Mouse (Mus musculus) 416B (cell line): ENCODE measurements around the gene Plekhg5.

Experiments
- DNase-seq: peaks from one replicate; pipeline ENCODE4 v3.0.0; 2011; ENCODE audit warnings: low read depth

The Plekhg5 gene

DNA sequence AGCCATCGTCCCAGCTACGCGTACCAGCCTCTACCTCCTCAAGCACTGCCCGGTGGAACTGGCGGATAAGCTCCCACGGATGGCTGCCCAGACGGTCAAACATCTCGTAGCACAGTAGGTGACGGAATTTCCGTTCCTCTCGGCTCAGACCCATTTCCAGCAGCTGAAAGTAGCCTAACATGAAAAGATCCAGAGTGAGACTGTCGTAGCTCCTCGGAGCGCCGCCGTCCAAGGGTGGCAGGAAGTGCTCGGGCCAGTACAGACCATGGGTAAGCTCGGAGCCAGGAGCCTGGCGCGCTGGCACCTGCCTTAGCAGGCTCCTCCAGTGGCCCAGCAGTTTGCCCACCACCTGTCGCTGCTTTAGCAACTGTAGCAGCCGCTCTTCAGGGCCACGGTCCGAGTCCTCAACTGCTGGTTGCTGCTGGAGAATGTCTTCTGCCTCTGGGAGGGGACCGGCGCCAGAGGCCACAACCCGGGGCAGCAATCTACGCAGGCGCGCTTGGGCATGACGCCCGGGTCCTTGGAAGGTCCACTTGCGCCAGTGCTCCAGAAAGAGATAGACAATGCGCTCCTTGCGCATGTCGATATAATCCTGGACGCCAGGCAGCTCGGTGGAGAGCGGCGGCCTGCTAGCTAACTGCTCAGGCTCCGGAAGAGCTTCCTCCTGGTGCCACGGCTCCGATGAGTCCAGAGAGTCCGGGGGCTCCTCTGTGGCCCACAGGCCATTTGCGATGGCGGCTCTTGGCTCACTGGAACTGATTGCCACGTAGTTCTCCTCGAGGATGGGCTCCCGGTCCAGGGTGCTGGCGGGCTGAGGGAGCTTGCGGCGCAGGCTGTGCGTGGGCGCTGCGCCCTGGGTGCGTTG is 53.1 kb downstream of the Plekhg5 start:
- no peak for DNase-seq

DNA sequence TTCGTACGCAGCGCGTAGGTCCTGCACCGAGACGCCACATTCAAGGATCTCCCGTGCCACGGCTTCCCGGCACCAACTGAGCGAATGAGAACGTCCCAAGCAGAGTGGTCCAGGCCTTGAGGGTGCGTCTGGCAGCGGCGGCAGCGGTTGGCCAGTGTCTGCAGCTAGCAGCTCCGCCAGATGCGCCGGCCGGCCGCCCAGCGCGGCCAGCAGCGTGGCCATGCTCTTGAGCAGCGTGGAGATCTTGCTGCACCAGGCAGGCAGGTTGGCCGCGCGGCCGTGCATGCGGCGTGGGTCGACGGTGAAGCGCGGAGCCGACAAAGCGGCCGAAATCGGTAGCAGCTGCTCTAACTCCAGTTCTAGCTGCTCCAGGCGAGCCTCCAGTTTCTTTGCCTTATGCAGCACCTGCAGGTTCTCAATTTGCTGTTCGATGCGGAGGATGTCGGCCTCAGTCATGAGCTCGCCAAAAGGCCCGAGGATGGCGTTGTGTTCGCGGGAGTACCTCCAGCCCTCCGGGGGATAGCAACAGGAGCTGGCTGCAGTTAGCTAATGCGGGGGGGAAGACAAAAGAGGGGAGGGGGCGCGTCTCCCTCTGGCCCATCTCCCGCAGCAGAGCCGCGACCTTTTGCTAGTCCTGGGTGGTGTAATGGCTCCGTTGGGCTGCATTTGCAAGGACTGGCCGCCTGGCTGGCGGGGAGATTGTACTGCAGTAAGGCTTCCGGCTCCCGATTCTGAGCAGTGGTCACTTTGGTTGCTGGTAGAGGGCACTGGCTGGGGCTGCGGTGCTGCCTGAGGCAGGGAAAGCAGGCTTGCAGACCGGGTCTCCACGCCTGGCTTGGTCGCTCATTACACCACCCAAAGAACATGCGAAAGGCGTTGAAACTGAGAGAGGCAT is 54.0 kb downstream of the Plekhg5 start:
- DNase-seq = no peak

- no peak for DNase-seq
These were observed 55.6 kb downstream of the Plekhg5 start for GRCm38 (mm10) chr4:152127884-152128283.

DNA sequence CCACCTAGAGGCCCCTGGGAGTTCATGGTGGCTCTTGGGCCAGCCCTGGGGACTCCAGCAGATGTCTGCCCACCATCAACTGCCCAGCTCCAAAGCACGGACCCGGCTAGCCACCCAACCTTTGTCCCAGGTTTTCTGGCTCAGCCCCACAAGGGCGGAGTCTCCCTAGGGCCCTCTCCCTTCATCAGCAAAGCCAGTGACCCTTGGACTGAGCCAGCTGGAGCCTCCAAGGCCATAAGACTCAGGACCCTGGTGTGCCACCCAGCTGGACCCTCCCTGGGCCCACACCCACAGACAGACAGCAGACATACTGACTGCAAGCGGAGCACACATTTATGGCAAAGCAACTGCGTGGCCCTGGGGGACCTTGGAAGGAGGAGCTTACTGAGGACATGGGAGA is 56.5 kb downstream of the Plekhg5 start:
- DNase-seq = no peak

DNA sequence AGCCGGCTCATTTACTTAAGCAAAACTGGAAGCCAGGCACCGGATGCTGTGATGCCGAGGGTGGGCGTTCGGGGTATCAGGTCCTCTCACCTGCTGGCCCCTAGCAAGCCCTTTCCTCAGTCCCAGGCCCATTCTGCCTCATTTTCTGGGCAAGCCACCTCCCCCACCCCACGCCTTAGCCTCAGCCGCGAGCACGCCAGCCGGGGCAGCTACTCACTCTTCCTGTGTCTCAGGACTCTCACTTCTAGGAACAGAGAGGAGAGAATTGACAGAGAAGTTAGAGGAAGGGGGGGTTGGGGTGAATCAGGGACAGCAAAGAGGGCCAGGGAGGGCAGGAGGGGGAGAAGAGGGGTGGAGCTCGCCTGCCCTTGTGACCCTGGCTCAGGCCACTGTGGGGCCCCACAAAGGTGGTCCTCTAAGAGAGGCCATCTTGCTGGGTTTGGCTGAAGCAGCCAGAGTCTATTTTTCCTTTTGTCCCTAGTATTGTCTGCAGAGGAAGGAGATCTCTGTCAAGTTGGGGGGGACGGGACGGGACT is 57.2 kb downstream of the Plekhg5 start:
- no peak for DNase-seq

GRCm38 (mm10) chr4:152130771-152131653 is 58.7 kb downstream of the Plekhg5 start:
- no peak for DNase-seq

DNA sequence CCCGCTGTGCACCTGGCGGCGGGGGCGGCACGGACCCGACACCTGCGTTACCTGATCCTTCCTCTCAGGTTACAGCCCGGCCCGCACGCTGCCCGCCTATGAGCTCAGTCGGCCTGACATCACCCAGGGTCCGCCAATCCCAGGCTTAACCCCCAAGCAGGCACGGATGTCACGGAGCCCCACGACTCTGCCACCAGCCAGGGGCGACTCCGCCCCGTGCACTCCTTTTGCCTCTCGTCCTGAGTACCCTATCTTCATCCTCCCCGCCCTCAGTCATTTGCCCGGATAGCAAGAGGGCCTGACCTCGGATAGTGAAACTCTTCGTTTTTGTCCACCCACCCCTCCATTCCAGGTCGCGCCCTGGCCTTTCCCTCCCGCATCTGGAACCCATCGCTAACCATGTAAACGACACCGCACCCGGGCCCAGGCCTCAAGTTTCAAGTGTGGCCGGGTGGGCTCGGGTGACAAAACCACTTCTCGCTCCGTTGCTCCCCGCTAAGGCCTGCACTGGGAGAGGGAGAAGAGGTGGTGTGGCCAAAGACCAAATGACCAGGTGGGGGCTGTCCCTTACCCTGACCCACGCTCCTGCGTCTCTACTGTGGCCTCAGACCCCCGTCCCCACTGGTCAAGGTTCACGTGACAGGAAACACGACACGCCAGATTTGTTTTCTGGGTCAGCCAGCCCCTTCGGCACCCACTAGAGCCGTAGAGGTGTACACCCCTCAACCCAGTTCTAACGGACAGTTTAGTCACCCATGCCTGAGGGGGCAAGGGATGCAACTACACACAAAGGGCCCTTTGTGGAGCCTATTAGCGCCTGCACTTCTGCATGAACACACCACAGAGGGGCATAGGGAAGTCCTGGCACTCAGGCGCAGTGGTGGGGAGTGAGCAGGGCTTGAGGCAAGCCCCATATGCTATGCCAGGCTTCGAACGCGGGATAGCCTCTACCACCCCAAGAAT is 59.8 kb downstream of the Plekhg5 start:
- DNase-seq = no peak

GRCm38 (mm10) chr4:152132772-152133169 is 60.5 kb downstream of the Plekhg5 start:
- no peak for DNase-seq

- no peak for DNase-seq
These were observed 60.9 kb downstream of the Plekhg5 start for GRCm38 (mm10) chr4:152133213-152133612.

DNA sequence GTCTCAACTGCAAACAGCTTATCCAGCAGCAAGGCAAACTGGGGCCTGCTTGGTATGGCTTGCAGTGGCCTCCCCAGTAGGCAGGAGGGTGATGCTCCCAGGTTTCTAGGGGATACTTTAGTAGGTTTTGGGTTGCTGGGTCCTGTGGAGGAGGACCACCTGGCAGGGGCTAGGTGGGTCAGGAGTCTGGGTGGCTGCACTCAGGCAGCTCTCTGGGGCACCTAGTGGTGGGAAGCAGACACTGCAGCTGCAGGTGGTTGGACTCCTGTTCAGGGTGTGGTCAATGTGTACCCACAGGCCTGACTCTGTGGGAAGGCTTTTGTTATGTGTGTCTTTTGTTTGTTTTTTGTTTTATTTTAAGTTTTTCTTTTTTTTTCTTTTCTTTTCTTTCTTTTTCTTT is 62.2 kb downstream of the Plekhg5 start:
- DNase-seq = peak; percentile 51

GRCm38 (mm10) chr4:152135363-152135762 is 63.1 kb downstream of the Plekhg5 start:
- no peak for DNase-seq

GRCm38 (mm10) chr4:152136112-152136875 is 64.0 kb downstream of the Plekhg5 start:
- peak; percentile 58 for DNase-seq

- no peak for DNase-seq
These were observed 64.6 kb downstream of the Plekhg5 start for GRCm38 (mm10) chr4:152136876-152137250.

DNA sequence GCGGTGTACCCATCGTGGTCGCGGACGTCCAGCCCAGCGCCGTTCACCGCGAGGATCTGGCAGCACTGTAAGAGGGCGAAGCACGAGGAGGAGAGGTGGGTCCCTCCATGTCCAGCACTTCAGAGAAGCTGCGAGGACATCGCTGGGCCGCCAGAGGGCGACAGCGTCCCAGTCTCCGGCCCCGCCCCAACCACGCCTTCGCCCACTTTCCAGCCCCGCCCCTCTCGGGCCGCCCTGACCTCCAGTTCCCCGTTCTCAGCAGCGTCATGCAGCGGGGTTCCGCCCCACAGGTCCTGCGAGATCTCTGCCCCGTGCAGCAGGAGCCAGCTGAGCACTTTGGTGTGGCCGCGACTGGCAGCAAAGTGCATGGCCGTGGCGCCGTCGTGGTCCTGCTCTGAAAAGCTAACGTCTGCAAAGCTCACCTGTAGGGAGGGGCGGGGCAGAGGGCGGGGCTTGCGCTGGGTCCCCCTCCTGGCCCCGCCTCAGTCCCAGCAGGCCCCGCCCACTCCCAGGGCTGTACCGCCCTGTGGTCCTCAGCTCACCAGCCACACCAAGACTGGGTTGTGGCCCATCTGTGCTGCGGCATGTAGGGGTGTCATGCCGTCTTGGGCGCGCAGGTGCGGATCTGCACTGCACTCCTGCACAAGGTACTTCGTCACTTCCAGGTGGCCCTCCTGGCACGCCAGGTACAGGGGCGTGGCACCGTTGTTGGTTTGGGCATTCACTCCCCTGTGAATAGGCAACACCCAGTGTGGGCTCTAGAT is 66.4 kb downstream of the Plekhg5 start:
- DNase-seq = peak; percentile 93

GRCm38 (mm10) chr4:152140441-152140840 is 68.1 kb downstream of the Plekhg5 start:
- peak; percentile 72 for DNase-seq

DNA sequence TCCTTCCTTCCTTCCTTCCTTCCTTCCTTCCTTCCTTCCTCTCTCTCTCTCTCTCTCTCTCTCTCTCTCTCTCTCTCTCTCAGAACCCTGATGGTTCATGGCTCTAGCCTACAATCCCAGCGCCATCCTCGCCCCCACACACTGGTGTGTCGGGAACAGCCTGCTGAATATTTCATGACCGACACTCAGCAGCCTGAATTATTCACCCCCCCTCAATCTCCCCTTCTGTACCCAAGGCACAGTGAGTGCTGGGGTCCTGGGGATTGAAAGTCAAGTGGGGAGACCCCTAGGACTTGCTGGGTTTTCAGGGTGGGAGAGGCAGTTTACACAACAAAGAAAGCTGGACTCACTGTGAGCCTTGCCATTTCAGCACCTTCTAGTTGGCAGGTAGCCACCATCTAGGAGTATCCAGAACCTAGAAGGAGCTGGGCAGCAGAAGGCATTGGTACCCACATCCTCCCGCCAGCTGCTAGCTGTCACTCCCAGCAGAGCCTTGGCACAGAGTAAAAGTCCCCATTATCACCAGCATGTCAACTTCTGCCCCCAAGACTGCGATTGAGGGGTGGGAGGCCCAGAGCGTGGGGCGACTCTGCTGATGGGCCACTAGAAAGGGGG is 69.3 kb downstream of the Plekhg5 start:
- DNase-seq = no peak

- DNase-seq = peak; percentile 20
These were observed 71.3 kb downstream of the Plekhg5 start for GRCm38 (mm10) chr4:152143632-152144031.

GRCm38 (mm10) chr4:152145473-152145872 is 73.2 kb downstream of the Plekhg5 start:
- no peak for DNase-seq
